Mouse (Mus musculus): Measurements from ENCODE around the gene Ncoa6. TPM values are rescaled to one million over a fixed set of nuclear protein-coding genes. Genes with fewer than 3 reads are reported as not detected.

Gene Ncoa6
- total RNA-seq, 1 experiment: 10.4 TPM

GRCm38 (mm10) chr2:155482021-155482420 is 8.3 kb upstream of the Ncoa6 start:
- peak; percentile 75 for DNase-seq (ENCODE audit: low read depth, low spot score)
- in situ Hi-C loops (cut with MboI; ENCODE audit: low sequenced_read_pairs in 2 of 2, unreplicated experiment in 2 of 2): loop anchor here in 1 of 2 experiments (10.0 kb wide), 1 partner anchor 283 kb away; no protein-coding TSS in a partner anchor
- H3K4me3 ChIP-seq (ENCODE audit: insufficient read depth in 1 of 2, low read depth in 1 of 2, low read length in 2 of 2, poor library complexity in 1 of 2, severe bottlenecking in 1 of 2): no peak overlapping the region
- H3K9me3 ChIP-seq (ENCODE audit: control insufficient read depth, insufficient read depth, low read depth, low read length): no peaks in the 10 kb centered on the region
- H3K9ac ChIP-seq (ENCODE audit: insufficient read depth, low read depth, low read length, poor library complexity, severe bottlenecking): no peak overlapping the region
- H3K4me1 ChIP-seq (ENCODE audit: control insufficient read depth in 2 of 2, insufficient read depth in 2 of 2, low read length in 2 of 2, poor library complexity in 1 of 2): no peaks in the 10 kb centered on the region
- no peak overlapping the region for H3K27ac ChIP-seq (ENCODE audit: insufficient read depth, low read depth, low read length, poor library complexity, severe bottlenecking)
- TF ChIP-seq HCFC1 (IDR thresholded peaks at IDR 0.05; ENCODE audit: borderline replicate concordance, insufficient read depth, low read length): no peak
- peak; percentile 40 for TF ChIP-seq ZC3H11A (IDR thresholded peaks at IDR 0.05; ENCODE audit: borderline replicate concordance, low read depth, low read length)
- H3K36me3 ChIP-seq (ENCODE audit: control insufficient read depth, insufficient read depth, low read length, poor library complexity, severe bottlenecking): no peaks in the 10 kb centered on the region

- H3K27ac ChIP-seq (ENCODE audit: insufficient read depth, low read depth, low read length, poor library complexity, severe bottlenecking): peak overlapping the region; percentile 75
- in situ Hi-C loops (cut with MboI; ENCODE audit: low sequenced_read_pairs in 2 of 2, unreplicated experiment in 2 of 2): no loop called here
These were observed 774 bp downstream of the Ncoa6 start for GRCm38 (mm10) chr2:155472671-155473569.

GRCm38 (mm10) chr2:155466861-155467260 is 6.8 kb downstream of the Ncoa6 start:
- Histone ChIP-seq H3K4me1 (ENCODE audit: control insufficient read depth in 2 of 2, insufficient read depth in 2 of 2, low read length in 2 of 2, poor library complexity in 1 of 2) (peaks cover 0 to under 1% of the 10 kb centered on the region in 2 experiments; a peak in 1 of 4 replicates), H3K36me3 (ENCODE audit: control insufficient read depth, insufficient read depth, low read length, poor library complexity, severe bottlenecking) (no peaks in the 10 kb centered on the region), H3K27ac (ENCODE audit: insufficient read depth, low read depth, low read length, poor library complexity, severe bottlenecking) (no peak overlapping the region), H3K4me3 (ENCODE audit: insufficient read depth in 1 of 2, low read depth in 1 of 2, low read length in 2 of 2, poor library complexity in 1 of 2, severe bottlenecking in 1 of 2) (no peak overlapping the region), H3K9ac (ENCODE audit: insufficient read depth, low read depth, low read length, poor library complexity, severe bottlenecking) (no peak overlapping the region), H3K9me3 (ENCODE audit: control insufficient read depth, insufficient read depth, low read depth, low read length) (no peaks in the 10 kb centered on the region)
- TF ChIP-seq ZNF384 (IDR thresholded peaks at IDR 0.05; ENCODE audit: low read depth, low read length) (no peak), MAFK (IDR thresholded peaks at IDR 0.05; ENCODE audit: insufficient read depth, low read depth, low read length) (no peak), HCFC1 (IDR thresholded peaks at IDR 0.05; ENCODE audit: borderline replicate concordance, insufficient read depth, low read length) (no peak), ZC3H11A (IDR thresholded peaks at IDR 0.05; ENCODE audit: borderline replicate concordance, low read depth, low read length) (no peak), CHD2 (IDR thresholded peaks at IDR 0.05; ENCODE audit: low read depth, low read length) (no peak)
- DNase-seq (ENCODE audit: low read depth, low spot score): no peak
- in situ Hi-C loops (cut with MboI; ENCODE audit: low sequenced_read_pairs in 2 of 2, unreplicated experiment in 2 of 2): no loop called here

More at GRCm38 (mm10) chr2:155472671-155473569, 774 bp downstream of the Ncoa6 start:
- Histone ChIP-seq H3K4me3 (ENCODE audit: insufficient read depth in 1 of 2, low read depth in 1 of 2, low read length in 2 of 2, poor library complexity in 1 of 2, severe bottlenecking in 1 of 2) (peak overlapping the region; percentile 52 to 99), H3K9ac (ENCODE audit: insufficient read depth, low read depth, low read length, poor library complexity, severe bottlenecking) (peak overlapping the region; percentile 95), H3K9me3 (ENCODE audit: control insufficient read depth, insufficient read depth, low read depth, low read length) (no peaks in the 10 kb centered on the region), H3K36me3 (ENCODE audit: control insufficient read depth, insufficient read depth, low read length, poor library complexity, severe bottlenecking) (no peaks in the 10 kb centered on the region), H3K4me1 (ENCODE audit: control insufficient read depth in 2 of 2, insufficient read depth in 2 of 2, low read length in 2 of 2, poor library complexity in 1 of 2) (peaks cover 3 to 4% of the 10 kb centered on the region in 2 experiments; a peak in 2 of 4 replicates)
- no peak for DNase-seq (ENCODE audit: low read depth, low spot score)
- TF ChIP-seq MAFK (IDR thresholded peaks at IDR 0.05; ENCODE audit: insufficient read depth, low read depth, low read length): no peak
- TF ChIP-seq CHD2 (IDR thresholded peaks at IDR 0.05; ENCODE audit: low read depth, low read length): no peak
- TF ChIP-seq ZC3H11A (IDR thresholded peaks at IDR 0.05; ENCODE audit: borderline replicate concordance, low read depth, low read length): no peak
- no peak for TF ChIP-seq HCFC1 (IDR thresholded peaks at IDR 0.05; ENCODE audit: borderline replicate concordance, insufficient read depth, low read length)
- no peak for TF ChIP-seq ZNF384 (IDR thresholded peaks at IDR 0.05; ENCODE audit: low read depth, low read length)

- Histone ChIP-seq H3K4me3 (ENCODE audit: insufficient read depth in 1 of 2, low read depth in 1 of 2, low read length in 2 of 2, poor library complexity in 1 of 2, severe bottlenecking in 1 of 2) (peak overlapping the region in 1 of 2 experiments; percentile 46; a peak in 2 of 4 replicates), H3K4me1 (ENCODE audit: control insufficient read depth in 2 of 2, insufficient read depth in 2 of 2, low read length in 2 of 2, poor library complexity in 1 of 2) (peaks cover 0 to 7% of the 10 kb centered on the region in 2 experiments; a peak in 1 of 4 replicates)
- in situ Hi-C loops (cut with MboI; ENCODE audit: low sequenced_read_pairs in 2 of 2, unreplicated experiment in 2 of 2): no loop called here
These were observed 20.1 kb downstream of the Ncoa6 start for GRCm38 (mm10) chr2:155453591-155453990.

More at GRCm38 (mm10) chr2:155453591-155453990, 20.1 kb downstream of the Ncoa6 start:
- Histone ChIP-seq H3K9ac (ENCODE audit: insufficient read depth, low read depth, low read length, poor library complexity, severe bottlenecking) (no peak overlapping the region), H3K9me3 (ENCODE audit: control insufficient read depth, insufficient read depth, low read depth, low read length) (no peaks in the 10 kb centered on the region), H3K27ac (ENCODE audit: insufficient read depth, low read depth, low read length, poor library complexity, severe bottlenecking) (no peak overlapping the region), H3K36me3 (ENCODE audit: control insufficient read depth, insufficient read depth, low read length, poor library complexity, severe bottlenecking) (no peaks in the 10 kb centered on the region)
- TF ChIP-seq HCFC1 (IDR thresholded peaks at IDR 0.05; ENCODE audit: borderline replicate concordance, insufficient read depth, low read length) (no peak), ZC3H11A (IDR thresholded peaks at IDR 0.05; ENCODE audit: borderline replicate concordance, low read depth, low read length) (no peak), ZNF384 (IDR thresholded peaks at IDR 0.05; ENCODE audit: low read depth, low read length) (no peak), CHD2 (IDR thresholded peaks at IDR 0.05; ENCODE audit: low read depth, low read length) (no peak), MAFK (IDR thresholded peaks at IDR 0.05; ENCODE audit: insufficient read depth, low read depth, low read length) (no peak)
- no peak for DNase-seq (ENCODE audit: low read depth, low spot score)
